Mouse (Mus musculus): ENCODE data around the gene Id4.

Gene Id4

DNA sequence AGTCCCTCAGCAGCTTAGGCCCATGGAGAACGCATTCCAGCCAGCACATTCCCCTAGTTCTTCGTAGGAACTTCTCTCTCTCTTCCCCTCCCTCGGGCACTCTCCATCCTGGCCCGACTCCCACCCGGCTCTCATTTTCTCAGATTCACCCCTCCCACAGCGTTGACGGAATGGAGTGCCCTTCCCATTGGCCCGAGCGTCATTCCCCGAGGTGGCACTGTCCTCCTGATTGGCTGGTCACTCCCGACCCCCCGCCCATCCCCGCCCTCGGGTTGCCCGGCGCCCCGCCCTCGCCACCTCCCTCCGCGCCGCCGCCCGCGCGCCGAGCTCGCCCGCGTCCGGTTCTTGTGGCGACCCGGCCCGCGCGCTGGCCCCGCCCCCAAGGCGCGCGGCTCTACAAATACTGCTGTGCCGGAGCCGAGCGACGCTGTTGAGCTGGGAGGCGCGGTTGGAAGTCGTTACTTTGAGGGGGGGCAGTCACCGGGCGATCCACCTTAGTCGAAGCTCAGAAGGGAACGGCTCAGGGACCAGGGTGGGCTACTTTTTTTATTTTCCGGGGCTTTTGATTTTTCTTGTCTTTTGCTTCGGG, at the start of gene Id4:
Gene Id4 (plus strand): TSS at position 539 of the 589 bp plus-strand sequence.
- peak; percentile 93 for DNase-seq

DNA sequence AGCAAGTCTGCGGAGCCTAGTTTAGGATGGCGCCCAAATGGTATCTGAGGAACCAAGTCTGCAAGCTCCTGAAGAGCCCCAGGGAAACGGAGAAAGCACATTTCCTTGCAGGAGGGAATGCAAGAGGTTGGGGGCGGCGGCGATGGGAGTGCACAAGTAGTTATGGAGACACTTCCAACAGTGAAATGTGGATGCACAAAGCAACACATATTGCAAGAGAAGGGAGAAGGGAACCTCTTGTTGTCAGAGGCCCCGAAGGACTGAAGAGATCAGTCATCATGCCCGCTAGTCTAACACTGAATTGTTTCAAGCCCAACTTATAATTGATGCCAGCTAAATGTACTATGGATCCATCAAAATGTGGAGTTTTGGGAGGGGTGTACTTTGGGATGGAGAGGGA, 33.9 kb upstream of the Id4 start:
- no peak for DNase-seq

DNA sequence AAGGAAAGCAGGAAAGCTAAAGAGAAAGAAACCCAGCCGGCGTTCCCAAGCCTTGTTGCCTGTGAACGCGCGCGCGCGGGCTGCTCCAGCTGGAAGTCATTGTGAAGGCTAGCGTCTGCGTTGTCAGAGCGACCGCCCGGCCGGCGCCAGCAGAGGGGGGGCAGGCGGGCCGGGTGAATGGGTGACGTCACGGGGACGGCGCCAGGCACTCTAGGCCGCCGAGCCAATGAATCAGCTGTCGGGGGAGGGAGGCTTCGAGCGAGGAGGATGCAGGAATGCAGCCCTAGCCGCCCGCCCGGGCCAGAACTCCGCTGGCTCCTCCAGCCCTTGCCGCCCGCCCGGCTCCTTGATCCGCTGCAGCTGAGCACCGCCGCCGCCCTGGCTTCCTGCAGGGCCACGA, 33.3 kb upstream of the Id4 start:
- peak; percentile 95 for DNase-seq

DNA sequence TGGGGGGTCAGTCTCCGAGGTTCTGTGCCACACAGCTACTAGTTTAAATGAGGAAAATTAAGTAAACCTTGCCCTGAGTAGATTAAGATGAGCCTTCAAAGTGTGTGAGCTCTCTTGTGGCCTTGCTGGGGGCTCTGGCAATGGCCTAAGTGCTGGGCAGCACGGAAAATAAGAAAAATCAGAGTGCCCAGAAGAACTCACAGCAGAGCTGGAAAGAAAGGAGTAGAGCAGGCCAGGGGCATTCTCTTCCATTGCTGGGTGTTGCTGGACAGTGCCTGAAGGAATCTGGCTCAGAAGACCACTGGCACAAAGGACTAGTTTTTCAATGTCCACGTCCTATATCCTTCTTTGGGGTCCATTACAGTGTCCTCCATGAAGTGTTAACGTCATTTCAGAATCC, 32.9 kb upstream of the Id4 start:
- no peak for DNase-seq

DNA sequence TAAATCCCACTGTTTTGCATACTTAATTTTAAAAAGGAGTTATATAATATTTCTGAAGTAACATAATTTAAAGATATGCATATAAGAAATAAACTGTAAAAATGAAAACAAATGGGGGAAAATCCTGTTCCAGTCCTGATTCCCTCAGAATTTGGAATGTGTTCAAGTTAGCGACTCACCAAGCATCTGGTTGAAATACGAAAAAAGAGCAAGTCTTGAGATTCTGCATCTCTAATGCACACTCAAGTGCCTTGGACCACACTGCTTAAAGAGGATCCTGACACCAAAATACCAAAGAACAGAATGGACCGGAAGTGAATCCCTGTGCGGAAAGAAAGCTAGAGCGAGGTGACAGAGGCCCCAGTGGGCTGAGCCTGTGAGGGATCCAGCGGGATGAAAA, 30.0 kb upstream of the Id4 start:
- DNase-seq = no peak

DNA sequence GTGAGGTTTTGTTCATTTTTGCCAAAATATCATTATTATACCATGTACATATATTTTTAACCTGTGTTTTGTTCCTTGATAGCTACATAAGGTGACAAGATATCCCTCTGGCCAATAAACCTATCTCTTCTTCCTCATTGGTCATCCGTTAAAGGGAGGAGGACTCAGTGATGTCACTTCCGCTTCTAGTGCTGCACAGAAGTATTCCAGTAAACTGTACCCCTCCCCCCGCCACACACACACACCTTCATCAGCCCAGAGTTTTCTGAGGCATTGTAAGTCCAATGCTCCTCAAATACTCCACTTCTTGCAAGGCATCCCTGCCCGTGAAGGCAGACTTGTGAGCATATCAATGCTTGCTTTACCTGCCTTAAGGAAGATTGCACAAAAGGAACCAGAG, 24.6 kb upstream of the Id4 start:
- DNase-seq = no peak

DNA sequence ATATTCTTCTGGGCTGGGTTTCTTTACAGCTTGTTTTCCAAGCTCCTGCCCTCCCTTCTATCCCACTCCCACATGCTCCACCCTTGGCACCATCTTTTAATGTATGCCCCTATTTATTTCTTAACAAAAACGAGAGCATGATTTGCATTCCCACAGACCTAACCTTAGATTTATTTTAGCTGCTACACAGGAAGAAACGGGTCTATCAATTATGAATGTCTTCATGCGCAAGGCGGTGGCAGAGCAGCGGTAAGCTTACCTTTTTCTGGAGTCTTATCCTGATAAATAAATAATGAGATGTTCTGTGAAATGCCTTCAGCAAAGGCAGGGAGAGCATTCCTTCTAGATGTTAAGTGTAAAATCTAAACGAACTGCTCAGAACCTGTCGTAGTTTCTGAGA, 24.2 kb upstream of the Id4 start:
- DNase-seq = no peak

DNA sequence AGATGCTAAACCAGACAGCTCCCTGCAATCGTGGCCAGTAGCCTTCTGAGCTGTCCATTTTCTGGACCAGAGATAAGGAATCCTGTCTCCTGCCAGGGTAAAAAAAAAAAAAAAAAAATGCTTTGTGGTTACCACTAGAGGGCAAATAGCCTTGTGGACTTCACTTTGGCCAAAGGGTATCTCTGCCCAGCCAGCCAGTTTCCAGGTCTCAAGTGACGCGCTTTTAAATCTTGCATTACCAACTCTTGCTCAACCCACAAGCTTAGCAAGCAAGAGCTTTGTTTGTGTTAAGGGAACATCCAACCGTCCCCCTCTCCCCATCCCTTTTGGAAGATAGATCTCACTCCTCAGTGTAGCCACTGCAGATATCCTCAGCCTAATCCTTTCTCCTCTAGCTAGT, 23.5 kb upstream of the Id4 start:
- DNase-seq = peak; percentile 11

DNA sequence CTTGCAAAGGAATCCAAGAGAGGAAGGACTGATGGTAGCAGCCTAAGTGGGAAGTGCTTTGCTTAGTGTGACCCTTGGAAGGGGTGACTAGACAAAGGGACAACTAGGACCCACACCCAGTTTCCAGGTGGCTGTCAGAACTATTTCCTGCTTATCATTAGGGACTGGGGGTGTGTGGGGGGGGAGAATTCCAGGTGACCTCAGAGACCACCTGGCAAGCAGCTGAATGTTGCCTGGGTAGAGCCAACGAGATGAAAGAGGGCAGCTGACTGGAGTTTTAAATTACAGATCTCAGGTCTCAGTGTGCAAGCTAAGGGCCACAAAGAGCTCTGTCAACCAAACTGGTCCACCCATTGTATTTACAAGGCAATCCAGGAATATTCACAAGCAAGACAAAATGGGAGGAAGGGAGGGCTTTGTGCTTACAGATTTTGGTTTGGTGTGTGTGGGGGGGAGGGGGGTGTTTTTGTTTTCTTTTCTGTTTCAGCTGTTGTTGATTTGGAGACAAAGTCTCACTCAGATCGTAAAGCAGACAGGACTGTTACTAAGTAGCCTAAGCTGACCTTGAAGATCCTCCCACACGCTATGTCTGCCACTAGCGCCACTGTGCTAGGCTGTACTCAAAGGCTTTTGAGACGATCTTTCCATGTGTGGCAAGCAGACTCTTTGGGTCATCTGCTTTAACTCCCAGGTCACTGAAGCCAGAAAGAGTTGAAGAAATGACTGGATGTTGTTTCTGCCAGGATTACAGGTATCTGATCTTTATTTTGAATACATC, 15.6 kb upstream of the Id4 start:
- DNase-seq = no peak

DNA sequence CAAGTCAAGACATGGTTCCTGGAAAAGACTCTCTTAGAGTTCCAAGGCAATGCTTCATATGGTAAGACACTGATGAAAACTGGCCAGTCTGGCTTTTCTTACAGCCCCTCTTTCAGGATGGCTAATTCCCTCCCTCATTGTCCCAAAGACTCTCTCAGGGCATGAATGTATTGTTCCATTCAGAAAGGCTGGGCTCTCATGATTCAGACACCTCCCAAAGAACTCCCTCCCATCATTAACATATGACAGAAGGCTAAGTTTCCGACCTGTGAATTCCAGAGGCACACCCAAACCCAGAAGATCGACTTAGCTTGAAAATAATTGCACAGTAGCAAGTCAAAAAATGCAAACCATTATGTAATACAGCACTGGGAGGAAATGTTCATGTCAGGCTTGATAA, 8.5 kb upstream of the Id4 start:
- no peak for DNase-seq

DNA sequence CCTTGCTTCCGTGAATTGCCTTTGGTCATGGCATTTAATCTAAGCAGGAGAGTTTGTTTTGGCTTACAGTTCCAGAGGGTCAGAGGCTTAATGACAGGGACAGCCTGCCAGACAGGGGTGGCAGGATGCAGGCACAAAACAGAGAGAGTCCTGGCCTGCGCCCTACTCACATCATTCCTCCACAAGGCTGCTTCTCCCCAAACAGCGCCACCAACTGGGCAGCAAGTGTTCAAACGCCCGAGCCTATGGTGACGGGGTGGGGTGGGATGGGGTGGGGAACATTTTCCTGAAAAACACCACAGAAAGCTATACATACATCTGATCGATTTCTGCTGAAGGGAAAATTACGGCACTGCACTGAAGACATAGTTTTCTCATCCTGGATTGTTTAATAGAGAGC, 6.0 kb upstream of the Id4 start:
- DNase-seq = no peak

DNA sequence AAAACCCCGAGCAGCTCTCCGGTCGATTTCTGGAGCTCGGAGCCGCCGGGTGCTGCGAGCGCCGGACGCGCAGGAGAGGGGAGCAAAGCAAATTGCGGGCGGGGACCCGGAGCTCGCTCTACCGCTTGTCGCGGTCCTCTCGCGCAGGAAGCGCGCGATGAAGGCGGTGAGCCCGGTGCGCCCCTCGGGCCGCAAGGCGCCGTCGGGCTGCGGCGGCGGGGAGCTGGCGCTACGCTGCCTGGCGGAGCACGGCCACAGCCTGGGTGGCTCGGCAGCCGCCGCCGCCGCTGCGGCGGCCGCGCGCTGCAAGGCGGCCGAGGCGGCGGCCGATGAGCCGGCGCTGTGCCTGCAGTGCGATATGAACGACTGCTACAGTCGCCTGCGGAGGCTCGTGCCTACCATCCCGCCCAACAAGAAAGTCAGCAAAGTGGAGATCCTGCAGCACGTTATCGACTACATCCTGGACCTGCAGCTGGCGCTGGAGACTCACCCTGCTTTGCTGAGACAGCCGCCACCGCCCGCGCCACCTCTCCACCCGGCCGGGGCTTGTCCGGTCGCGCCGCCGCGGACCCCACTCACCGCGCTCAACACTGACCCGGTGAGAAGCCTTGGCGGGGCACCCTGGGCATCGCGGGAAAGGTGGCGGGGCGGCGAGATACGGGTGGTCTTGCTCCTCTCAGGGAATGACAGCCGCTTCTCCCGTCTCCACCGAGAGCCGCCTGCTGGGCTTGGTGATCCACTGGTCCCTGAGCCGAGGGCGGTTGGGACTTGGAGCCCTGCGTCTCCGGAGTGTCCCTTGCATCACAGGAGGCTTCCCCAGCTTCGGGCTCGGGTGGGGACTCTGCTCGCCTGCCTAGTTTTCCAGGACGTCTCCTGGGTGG, 553 bp downstream of the Id4 start:
- DNase-seq = peak; percentile 52

DNA sequence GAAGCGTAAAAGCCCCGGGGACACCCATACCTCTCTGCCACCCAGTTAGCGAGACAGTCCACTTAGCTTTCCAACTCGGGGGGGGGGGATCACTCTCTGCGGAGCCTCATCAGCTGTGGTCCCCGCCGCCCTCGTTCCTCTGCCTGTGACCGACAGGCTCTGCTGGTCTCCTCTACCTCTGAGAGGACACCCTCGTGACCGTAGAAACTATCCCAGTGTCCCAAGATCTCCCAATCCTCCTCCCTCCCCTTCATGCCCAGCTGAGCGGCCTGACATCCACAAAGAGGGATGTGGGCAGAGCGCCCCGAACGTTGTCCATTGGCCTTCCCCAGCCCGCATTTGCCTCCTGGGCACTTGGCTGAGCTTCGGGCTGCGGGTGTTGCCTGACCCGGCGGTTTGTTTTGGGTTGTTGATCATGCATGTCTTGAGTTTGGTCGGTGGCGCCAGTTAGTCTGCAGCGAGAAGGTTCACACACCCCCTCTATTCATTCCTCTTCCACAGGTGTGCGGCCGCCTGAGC, 1.5 kb downstream of the Id4 start:
- peak; percentile 11 for DNase-seq

DNA sequence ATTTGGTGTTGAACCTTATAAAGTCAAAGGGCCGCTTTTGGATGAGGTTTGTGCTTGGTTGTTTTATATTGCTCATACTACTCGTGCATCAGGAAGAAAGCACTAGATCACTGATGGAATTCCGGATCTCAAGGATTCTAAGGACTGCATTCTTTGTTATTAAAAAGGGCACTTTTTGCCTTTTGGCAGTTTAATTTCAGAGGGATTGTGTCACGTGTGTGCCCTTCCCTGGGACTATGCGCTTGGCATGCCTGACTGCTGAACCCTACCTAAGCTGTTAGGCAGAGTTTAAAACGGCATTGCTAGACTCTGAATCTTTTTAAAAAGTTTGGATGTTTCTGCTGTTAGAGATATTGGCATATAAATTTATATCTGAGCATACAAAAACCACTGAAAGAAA, 4.0 kb downstream of the Id4 start:
- no peak for DNase-seq

DNA sequence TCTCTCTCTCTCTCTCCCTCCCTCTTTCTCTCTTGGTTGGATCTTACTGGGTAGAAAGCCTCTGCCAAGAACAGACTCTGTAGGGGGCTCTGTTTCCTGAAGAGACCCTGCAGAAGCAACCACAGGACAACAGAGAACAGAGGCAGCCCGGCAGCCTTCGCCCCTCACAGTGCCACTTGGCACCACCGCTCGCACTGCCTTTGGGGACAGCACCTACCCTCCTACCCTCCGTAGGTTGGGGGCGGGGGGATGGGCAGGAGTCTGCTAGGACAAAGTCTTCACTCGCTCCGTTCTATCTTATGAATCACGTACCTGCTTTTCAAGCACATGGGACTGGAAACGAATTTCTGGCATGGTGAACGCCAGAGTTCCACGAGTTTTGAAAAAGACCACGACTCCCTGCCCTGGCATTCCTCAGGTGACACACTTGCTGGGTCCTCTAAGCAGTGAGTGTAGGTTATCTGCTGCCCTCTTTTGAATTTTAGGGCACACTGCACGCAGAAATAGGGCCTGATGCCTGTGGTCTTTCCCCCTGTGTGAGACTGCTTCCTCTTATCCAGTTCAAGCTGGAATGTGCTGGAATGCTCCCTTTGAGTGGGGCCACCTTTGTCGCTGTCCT, 12.5 kb downstream of the Id4 start:
- DNase-seq = peak; percentile 32

DNA sequence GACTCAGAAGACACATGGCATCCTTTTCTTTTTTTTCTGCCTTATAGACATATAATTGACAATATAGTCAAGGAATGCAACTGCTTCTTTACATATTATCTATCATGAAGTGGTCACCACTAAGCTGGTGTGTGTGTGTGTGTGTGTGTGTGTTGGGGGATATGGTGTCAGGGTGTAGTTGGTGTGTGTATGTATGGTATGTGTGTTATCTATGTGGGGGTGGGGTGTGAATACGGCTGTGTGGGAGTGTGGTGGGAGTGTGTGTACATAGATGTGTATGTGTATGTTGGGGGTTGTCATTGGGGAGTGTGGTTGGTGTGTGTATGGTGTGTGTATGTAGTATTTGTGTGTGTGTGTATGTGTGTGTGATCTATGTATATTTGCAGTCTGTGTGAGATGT, 13.1 kb downstream of the Id4 start:
- DNase-seq = no peak

DNA sequence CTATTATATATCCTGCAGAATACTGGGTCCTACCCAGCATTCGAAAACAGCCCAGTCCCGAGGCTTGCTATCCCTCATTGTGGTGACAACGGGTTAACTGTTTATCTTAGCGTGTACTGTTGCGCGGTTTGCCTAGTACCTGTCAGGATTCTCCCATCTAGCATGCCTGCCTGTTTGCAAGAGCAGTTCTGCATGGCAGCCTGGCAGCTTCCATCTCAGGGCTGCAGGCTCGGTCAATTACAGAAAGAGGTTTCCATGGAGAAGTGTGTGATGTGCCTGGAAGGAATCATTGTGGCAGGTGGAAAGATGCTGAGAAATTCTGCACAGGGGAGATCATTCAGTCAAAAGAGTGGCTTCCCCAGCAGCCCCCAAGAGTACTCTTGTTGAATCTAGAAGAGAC, 16.0 kb downstream of the Id4 start:
- DNase-seq = no peak

DNA sequence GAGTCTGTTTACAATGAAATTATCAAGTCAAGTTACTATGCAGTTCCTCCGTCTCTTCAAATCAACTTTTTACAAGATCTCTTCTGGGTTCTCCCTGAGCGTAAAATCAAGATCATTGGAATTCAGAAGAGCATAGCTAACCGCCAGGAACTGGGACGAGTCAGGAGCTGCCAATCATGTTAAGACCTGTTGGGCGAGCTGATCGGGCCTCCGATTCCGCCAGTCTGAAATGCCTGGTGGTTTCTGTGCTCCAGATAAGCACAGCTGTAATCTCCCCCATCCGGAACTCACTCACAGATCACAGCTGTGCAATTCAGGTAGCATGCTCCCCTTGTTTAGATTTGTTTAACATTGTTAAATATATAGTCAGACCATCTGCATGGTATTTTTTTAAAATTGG, 23.4 kb downstream of the Id4 start:
- DNase-seq = no peak

DNA sequence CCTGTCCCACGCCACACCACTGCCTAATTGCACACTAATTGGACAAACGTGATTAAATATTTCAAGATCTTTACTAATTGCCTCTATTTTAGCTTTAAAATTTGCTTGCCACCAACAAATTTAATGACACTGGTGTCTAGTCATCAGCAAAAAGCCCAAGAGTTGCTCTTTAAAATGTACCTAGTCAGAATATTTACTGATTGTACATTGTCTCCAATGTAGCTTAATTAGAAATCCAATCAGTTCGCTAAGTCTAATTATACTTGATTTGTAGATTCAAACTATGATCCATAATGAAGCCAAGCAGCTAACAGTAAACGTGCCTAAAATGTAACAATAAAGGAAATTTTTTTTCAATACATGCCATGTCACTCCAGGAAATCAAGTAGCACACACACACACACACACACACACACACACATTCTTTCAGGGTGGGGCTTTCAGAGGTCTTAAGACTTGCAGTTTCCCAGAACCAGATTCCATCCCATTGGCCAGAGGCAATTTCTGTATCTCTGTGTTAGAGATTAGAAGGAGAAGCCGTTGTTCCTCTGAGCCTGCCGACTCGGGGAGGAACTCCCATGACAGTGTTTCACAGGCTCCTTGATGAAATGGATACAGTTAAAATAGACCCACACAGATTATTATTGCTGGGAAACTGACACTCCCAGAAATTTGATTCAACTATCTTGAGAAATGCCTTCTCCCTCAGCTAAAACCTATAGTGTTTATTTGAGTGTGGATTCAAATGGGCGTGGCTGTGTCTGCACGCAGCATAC, 24.1 kb downstream of the Id4 start:
- DNase-seq = no peak

DNA sequence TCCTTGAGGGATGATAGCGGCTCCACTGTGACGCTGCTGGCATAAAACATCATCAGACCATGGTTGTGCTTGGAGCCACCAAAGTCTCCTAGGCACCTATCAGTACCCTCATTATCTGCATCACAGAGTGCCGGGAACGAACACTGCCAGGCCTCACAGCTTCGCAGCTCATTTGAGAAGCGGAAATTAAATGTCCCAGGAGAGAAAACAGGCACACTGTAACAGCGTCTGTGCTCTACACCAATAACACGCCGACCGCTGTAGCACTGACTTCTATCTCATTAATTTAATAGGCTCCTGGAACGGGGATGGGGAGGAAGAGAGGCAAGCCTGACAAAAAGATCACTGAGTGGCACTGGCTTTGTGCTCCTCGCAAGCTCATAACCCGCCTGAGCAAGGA, 29.4 kb downstream of the Id4 start:
- no peak for DNase-seq

DNA sequence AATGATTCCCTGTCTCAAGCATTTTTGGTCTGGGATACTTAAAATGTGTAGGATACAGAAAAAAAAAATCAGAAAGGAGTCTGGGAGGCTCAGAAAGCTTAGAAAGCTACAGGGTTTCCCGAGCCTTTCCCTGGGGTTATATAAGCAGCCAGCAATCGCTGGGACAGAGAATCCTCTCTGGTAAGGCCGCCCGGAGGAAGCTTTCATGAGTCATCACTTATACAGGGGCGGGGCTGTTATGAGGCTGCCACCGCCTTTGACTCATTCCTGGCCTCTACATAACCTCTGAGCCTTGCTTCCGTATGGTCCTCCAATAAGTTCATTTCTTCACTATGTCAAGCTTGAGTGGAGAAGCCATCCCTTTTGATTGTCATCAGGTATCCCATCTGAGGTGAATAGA, 53.5 kb downstream of the Id4 start:
- DNase-seq = no peak

All from lung, postnatal 14 days (tissue).